Mouse (Mus musculus) urinary bladder, postnatal 14 days (tissue): ENCODE data around the gene Sema4b.

ENCODE experiments used
- DNase-seq: peaks from one replicate; pipeline ENCODE4 v3.0.0; 2021; ENCODE audit warnings: low spot score

Sema4b gene

GRCm38 (mm10) chr7:80197941-80198778 is 11.5 kb downstream of the Sema4b start:
- DNase-seq = peak; percentile 86

- no peak for DNase-seq
Measured at GRCm38 (mm10) chr7:80198863-80199262, 12.2 kb downstream of the Sema4b start.

GRCm38 (mm10) chr7:80199286-80199685 is 12.6 kb downstream of the Sema4b start:
- DNase-seq = no peak

GRCm38 (mm10) chr7:80199851-80200587 is 13.4 kb downstream of the Sema4b start:
- no peak for DNase-seq

- no peak for DNase-seq
Measured at GRCm38 (mm10) chr7:80200588-80200945, 13.9 kb downstream of the Sema4b start.

GRCm38 (mm10) chr7:80200963-80201539 is 14.4 kb downstream of the Sema4b start:
- no peak for DNase-seq

GRCm38 (mm10) chr7:80201888-80202540 is 15.4 kb downstream of the Sema4b start:
- no peak for DNase-seq

- DNase-seq = no peak
Measured at GRCm38 (mm10) chr7:80202961-80203360, 16.3 kb downstream of the Sema4b start.

GRCm38 (mm10) chr7:80203638-80204096 is 17.0 kb downstream of the Sema4b start:
- DNase-seq = no peak

- DNase-seq = no peak
Measured at GRCm38 (mm10) chr7:80204362-80204761, 17.7 kb downstream of the Sema4b start.

GRCm38 (mm10) chr7:80204961-80205360 is 18.3 kb downstream of the Sema4b start:
- DNase-seq = no peak

- DNase-seq = no peak
Measured at GRCm38 (mm10) chr7:80205705-80206589, 19.3 kb downstream of the Sema4b start.

GRCm38 (mm10) chr7:80207314-80207731 is 20.7 kb downstream of the Sema4b start:
- peak; percentile 62 for DNase-seq

GRCm38 (mm10) chr7:80208026-80208642 is 21.5 kb downstream of the Sema4b start:
- peak; percentile 86 for DNase-seq

GRCm38 (mm10) chr7:80208738-80209430 is 22.2 kb downstream of the Sema4b start:
- DNase-seq = peak; percentile 66

GRCm38 (mm10) chr7:80209669-80210068 is 23.0 kb downstream of the Sema4b start:
- no peak for DNase-seq

GRCm38 (mm10) chr7:80210982-80211381 is 24.3 kb downstream of the Sema4b start:
- DNase-seq = no peak

GRCm38 (mm10) chr7:80213604-80214003 is 27.0 kb downstream of the Sema4b start:
- DNase-seq = no peak

- no peak for DNase-seq
Measured at GRCm38 (mm10) chr7:80214459-80214858, 27.8 kb downstream of the Sema4b start.

- peak; percentile 77 for DNase-seq
Measured at GRCm38 (mm10) chr7:80215398-80215797, 28.8 kb downstream of the Sema4b start.
